Mouse (Mus musculus): ENCODE measurements around the gene Chp1.
"Not testable (repeated sequence)": the region's sequence is repeated elsewhere in the genome, so short reads cannot be mapped to it uniquely, and the experiment has no call there.

Gene Chp1

DNA sequence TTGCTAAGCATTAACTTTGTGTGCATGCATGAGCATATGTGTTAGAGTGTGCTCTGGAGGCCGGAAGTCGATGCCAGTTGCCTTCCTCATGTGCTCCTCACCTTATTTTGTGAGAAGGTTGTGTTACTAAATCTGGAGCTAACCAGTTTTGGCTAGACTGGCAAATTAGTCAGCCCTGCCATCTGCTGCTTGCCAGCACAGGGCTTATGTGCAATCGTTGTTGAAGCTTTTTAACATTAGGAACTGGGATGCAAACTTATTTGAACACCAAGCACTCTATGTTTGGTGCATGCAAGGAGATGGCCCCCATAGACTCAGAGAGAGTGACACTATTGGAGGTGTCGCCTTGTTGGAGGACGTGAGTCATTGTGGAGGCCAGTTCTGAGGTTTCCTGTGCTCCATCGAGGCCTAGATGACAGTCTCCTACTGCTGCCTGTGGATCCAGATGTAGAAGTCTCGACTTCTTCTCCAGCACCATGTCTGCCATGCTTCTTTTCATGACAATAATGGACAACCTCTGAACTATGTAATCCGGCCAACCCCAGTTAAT is 49.4 kb downstream of the Chp1 start:
- peaks cover 58% of the 10 kb centered on the region for H3K36me3 ChIP-seq (ENCODE audit: insufficient read depth, low read length)
- peaks cover 14% of the 10 kb centered on the region for H3K9me3 ChIP-seq (ENCODE audit: low read length)
- no peak overlapping the region for H3K4me3 ChIP-seq (replicated peaks; ENCODE audit: low read length)
- TF ChIP-seq CTCF (conservative IDR thresholded peaks at IDR 0.05; ENCODE audit: low read length) = no peak
- TF ChIP-seq POU5F1 (IDR thresholded peaks at IDR 0.05; ENCODE audit: borderline replicate concordance, low read length) = no peak
- no peak for TF ChIP-seq NANOG (IDR thresholded peaks at IDR 0.05; ENCODE audit: borderline replicate concordance, low read length)
- no peaks in the 10 kb centered on the region for H3K27me3 ChIP-seq (ENCODE audit: insufficient read depth, low read length)
- peaks cover 23% of the 10 kb centered on the region for H3K4me1 ChIP-seq (replicated peaks; ENCODE audit: low read depth, low read length)

DNA sequence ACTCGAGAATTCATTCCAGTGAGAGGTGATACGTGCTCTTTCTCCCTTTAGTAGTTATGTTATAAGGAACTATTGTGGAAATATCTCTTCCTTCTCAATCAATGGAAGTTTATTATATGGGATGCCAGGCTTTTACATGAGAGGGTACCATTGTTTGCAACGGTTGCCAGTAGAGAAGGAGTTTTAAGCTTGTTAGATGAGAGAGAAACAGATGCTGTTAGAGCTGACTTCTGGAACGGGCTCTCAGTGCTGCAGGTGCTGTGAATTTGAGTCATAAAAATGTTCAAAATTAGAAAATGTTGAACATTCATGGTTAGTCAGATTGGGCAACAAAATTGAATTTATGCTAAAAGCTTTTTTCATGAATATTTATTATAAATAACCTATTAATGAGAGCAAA is 53.5 kb downstream of the Chp1 start:
- TF ChIP-seq CTCF (conservative IDR thresholded peaks at IDR 0.05; ENCODE audit: low read length) = no peak
- TF ChIP-seq NANOG (IDR thresholded peaks at IDR 0.05; ENCODE audit: borderline replicate concordance, low read length) = no peak
- no peak for TF ChIP-seq POU5F1 (IDR thresholded peaks at IDR 0.05; ENCODE audit: borderline replicate concordance, low read length)
- no peaks in the 10 kb centered on the region for H3K27me3 ChIP-seq (ENCODE audit: insufficient read depth, low read length)
- peaks cover 17% of the 10 kb centered on the region for H3K4me1 ChIP-seq (replicated peaks; ENCODE audit: low read depth, low read length)
- peaks cover 91% of the 10 kb centered on the region for H3K36me3 ChIP-seq (ENCODE audit: insufficient read depth, low read length)
- no peak overlapping the region for H3K4me3 ChIP-seq (replicated peaks; ENCODE audit: low read length)
- H3K9me3 ChIP-seq (ENCODE audit: low read length) = no peaks in the 10 kb centered on the region

DNA sequence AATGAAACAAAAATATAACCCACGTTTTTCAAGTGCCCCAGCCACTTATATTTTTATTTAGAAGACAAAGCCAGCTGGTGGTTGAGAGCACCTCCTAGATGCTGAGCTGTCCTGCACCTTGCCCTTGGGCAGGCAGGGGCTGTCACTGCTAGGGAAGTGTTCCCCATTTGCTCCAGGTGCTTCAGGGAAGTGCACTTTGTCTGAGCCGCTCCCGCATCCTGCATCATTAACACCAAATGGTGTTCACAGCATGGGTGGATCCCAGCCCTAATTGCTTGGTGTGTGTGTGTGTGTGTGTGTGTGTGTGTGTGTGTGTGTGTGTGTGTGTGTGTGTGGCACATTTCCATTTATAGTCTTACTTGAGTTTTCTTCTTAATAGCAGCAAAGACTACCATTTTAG is 54.1 kb downstream of the Chp1 start:
- H3K4me3 ChIP-seq (replicated peaks; ENCODE audit: low read length); H3K9me3 ChIP-seq (ENCODE audit: low read length); H3K27me3 ChIP-seq (ENCODE audit: insufficient read depth, low read length): not testable (repeated sequence)
- Histone ChIP-seq H3K4me1 (replicated peaks; ENCODE audit: low read depth, low read length) (peaks cover 15% of the 10 kb centered on the region), H3K36me3 (ENCODE audit: insufficient read depth, low read length) (peaks cover 90% of the 10 kb centered on the region)

DNA sequence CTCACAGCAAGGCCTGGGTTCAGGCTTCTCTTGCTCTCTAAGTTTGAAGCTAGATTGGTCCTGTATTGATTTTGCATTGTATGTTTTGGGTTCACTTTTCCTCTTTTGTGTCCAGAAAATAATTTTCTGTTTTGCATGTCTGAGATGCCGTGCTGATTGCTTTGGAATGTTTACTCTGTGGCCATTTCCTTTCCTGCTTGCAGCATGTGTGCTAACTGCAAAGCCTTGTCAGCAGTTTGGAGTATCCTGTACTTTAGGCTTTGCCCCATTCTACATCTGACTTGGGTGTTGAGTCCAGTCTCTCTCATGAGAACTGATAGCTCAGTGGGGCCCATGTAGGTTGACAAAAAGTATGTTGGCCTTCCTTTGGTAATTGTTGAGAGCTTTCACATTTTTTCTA is 55.0 kb downstream of the Chp1 start:
- H3K4me3 ChIP-seq (replicated peaks; ENCODE audit: low read length) = no peak overlapping the region
- peaks cover 88% of the 10 kb centered on the region for H3K36me3 ChIP-seq (ENCODE audit: insufficient read depth, low read length)
- H3K27me3 ChIP-seq (ENCODE audit: insufficient read depth, low read length) = no peaks in the 10 kb centered on the region
- peaks cover 10% of the 10 kb centered on the region for H3K4me1 ChIP-seq (replicated peaks; ENCODE audit: low read depth, low read length)
- no peaks in the 10 kb centered on the region for H3K9me3 ChIP-seq (ENCODE audit: low read length)
- TF ChIP-seq CTCF (conservative IDR thresholded peaks at IDR 0.05; ENCODE audit: low read length) (no peak), NANOG (IDR thresholded peaks at IDR 0.05; ENCODE audit: borderline replicate concordance, low read length) (no peak), POU5F1 (IDR thresholded peaks at IDR 0.05; ENCODE audit: borderline replicate concordance, low read length) (no peak)

DNA sequence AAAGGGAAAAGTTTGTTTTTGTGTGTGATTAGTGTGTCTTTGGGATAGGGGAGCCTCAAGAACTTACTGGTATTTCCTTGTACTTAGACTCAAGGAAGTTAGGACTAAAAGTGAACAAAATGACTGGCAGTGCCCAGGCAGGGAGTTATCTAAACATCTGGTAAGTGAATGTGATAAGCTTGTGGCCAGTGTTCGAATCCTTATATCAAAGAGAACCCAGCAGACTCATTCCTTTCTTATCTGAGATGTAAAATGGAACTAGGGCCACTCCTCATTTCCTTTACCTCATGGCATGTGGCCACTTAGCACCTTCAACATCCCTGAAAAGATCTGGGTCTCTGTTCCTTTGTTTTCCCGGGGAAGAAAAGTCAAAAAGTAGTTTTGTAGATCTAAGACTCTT is 56.4 kb downstream of the Chp1 start:
- TF ChIP-seq CTCF (conservative IDR thresholded peaks at IDR 0.05; ENCODE audit: low read length) = no peak
- TF ChIP-seq NANOG (IDR thresholded peaks at IDR 0.05; ENCODE audit: borderline replicate concordance, low read length) = no peak
- TF ChIP-seq POU5F1 (IDR thresholded peaks at IDR 0.05; ENCODE audit: borderline replicate concordance, low read length) = no peak

DNA sequence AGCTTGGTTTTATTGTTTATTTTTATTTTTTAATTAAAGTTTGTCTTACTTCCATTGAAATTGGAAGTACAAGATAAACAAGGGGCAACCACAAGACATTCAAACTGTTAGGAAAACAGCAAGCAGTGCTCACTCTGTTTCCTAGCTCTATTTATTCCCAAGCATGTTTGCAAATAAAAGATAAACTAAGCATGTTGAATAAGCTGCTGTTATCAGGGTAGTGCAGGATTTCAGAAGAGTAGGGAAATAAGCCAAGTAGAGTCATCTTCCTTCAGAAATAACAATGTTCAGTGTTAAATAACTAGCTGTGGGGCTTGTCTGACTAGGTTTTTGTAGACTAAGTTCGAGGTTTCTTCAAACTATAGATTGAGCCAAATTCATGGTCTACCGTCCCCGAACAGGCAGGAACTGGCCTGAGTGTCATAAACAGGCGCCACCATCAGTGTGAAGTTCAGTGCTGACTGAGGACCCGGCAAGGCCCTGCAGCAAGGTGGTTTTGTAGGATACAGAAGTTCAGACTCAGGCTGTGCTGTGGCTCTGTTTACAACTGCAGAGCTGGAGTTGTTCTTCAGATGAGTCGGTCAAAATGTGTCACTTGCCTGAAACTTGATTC is 58.0 kb downstream of the Chp1 start:
- TF ChIP-seq POU5F1 (IDR thresholded peaks at IDR 0.05; ENCODE audit: borderline replicate concordance, low read length) (no peak), NANOG (IDR thresholded peaks at IDR 0.05; ENCODE audit: borderline replicate concordance, low read length) (no peak), CTCF (conservative IDR thresholded peaks at IDR 0.05; ENCODE audit: low read length) (no peak)
- peaks cover 87% of the 10 kb centered on the region for H3K36me3 ChIP-seq (ENCODE audit: insufficient read depth, low read length)
- H3K4me1 ChIP-seq (replicated peaks; ENCODE audit: low read depth, low read length) = peaks cover 8% of the 10 kb centered on the region
- H3K9me3 ChIP-seq (ENCODE audit: low read length) = no peaks in the 10 kb centered on the region
- H3K27me3 ChIP-seq (ENCODE audit: insufficient read depth, low read length) = no peaks in the 10 kb centered on the region
- no peak overlapping the region for H3K4me3 ChIP-seq (replicated peaks; ENCODE audit: low read length)

More for the DNA sequence above, 56.4 kb downstream of the Chp1 start:
- H3K4me3 ChIP-seq (replicated peaks; ENCODE audit: low read length) = no peak overlapping the region
- peaks cover 89% of the 10 kb centered on the region for H3K36me3 ChIP-seq (ENCODE audit: insufficient read depth, low read length)
- no peaks in the 10 kb centered on the region for H3K27me3 ChIP-seq (ENCODE audit: insufficient read depth, low read length)
- peaks cover 8% of the 10 kb centered on the region for H3K4me1 ChIP-seq (replicated peaks; ENCODE audit: low read depth, low read length)
- H3K9me3 ChIP-seq (ENCODE audit: low read length) = no peaks in the 10 kb centered on the region

DNA sequence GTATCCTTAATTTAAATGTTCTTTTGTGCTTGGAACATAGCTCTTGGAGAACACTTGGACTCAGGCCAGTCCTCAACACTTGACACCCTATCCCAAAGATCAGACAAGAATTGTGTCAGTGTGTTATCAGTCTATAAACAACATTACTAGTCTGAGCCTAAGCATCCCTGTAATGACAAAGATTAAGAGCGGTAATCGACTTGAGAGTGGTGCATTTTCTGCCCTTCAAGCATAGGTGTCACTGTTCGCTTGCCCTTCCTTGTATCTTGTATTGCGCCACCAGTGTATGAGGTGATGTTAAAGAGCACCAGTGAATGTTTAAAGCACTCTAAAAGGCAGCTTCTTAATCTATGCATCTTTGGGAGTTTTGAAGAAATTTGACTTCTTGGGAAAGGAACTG is 59.5 kb downstream of the Chp1 start:
- Histone ChIP-seq H3K9me3 (ENCODE audit: low read length) (no peaks in the 10 kb centered on the region), H3K4me3 (replicated peaks; ENCODE audit: low read length) (no peak overlapping the region), H3K4me1 (replicated peaks; ENCODE audit: low read depth, low read length) (0 out of 2 replicates have a peak, but pooled peaks cover 4% of the 10 kb centered on the region), H3K36me3 (ENCODE audit: insufficient read depth, low read length) (peaks cover 89% of the 10 kb centered on the region), H3K27me3 (ENCODE audit: insufficient read depth, low read length) (no peaks in the 10 kb centered on the region)
- TF ChIP-seq NANOG (IDR thresholded peaks at IDR 0.05; ENCODE audit: borderline replicate concordance, low read length) (no peak), CTCF (conservative IDR thresholded peaks at IDR 0.05; ENCODE audit: low read length) (no peak), POU5F1 (IDR thresholded peaks at IDR 0.05; ENCODE audit: borderline replicate concordance, low read length) (no peak)

DNA sequence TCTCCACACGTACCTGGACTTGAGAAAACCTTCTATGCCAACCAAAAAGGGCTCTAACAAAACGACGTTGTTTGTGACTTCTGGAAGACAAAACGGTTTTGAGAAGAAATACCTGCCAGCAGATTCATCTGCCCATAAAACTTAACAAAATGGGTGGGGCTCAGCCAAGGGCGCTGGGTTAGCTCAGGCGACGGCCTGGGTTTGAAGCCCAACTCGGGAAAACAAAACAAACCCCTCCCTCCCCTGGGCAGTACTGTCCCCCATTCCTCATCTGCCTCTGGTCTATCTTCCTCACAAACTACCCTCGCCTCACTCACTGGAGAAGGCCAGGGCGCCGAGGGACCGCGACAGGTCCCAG is 70.3 kb downstream of the Chp1 start:
- TF ChIP-seq CTCF (conservative IDR thresholded peaks at IDR 0.05; ENCODE audit: low read length) (no peak), NANOG (IDR thresholded peaks at IDR 0.05; ENCODE audit: borderline replicate concordance, low read length) (no peak), POU5F1 (IDR thresholded peaks at IDR 0.05; ENCODE audit: borderline replicate concordance, low read length) (no peak)
- Histone ChIP-seq H3K36me3 (ENCODE audit: insufficient read depth, low read length) (peaks cover 38% of the 10 kb centered on the region), H3K9me3 (ENCODE audit: low read length) (no peaks in the 10 kb centered on the region), H3K4me1 (replicated peaks; ENCODE audit: low read depth, low read length) (peaks cover 36% of the 10 kb centered on the region), H3K4me3 (replicated peaks; ENCODE audit: low read length) (peak overlapping the region; percentile 97), H3K27me3 (ENCODE audit: insufficient read depth, low read length) (no peaks in the 10 kb centered on the region)
